Mouse (Mus musculus): ENCODE results near the gene Cstb. TPM values are rescaled to one million over a fixed set of nuclear protein-coding genes. Genes with fewer than 3 reads are reported as not detected.
"Not testable (repeated sequence)": the region's sequence is repeated elsewhere in the genome, so short reads cannot be mapped to it uniquely, and the experiment has no call there.

Cstb gene
- total RNA-seq, 2 experiments from 2014 or later: 48.9 to 51.4 TPM

- ATAC-seq (replicated peaks; ENCODE audit: poor library complexity): not testable (repeated sequence)
Measured at GRCm38 (mm10) chr10:78414936-78415335, 10.5 kb upstream of the Cstb start.

- ATAC-seq (replicated peaks; ENCODE audit: poor library complexity): no peak
Measured at GRCm38 (mm10) chr10:78417888-78418287, 7.6 kb upstream of the Cstb start.

- ATAC-seq (replicated peaks; ENCODE audit: poor library complexity): no peak
Measured at GRCm38 (mm10) chr10:78418791-78419190, 6.7 kb upstream of the Cstb start.

- no peak for ATAC-seq (replicated peaks; ENCODE audit: poor library complexity)
Measured at GRCm38 (mm10) chr10:78420929-78421328, 4.5 kb upstream of the Cstb start.

- peak; percentile 47 for ATAC-seq (replicated peaks; ENCODE audit: poor library complexity)
Measured at GRCm38 (mm10) chr10:78422614-78423013, 2.9 kb upstream of the Cstb start.

- ATAC-seq (replicated peaks; ENCODE audit: poor library complexity): peak; percentile 18; the same call in 1 of the 2 replicates
Measured at GRCm38 (mm10) chr10:78426117-78426735, 757 bp downstream of the Cstb start.

GRCm38 (mm10) chr10:78428070-78428469 lies 2.6 kb downstream of the Cstb start:
- no peak for ATAC-seq (replicated peaks; ENCODE audit: poor library complexity)

- ATAC-seq (replicated peaks; ENCODE audit: poor library complexity): no peak
Measured at GRCm38 (mm10) chr10:78429180-78429579, 3.7 kb downstream of the Cstb start.

- ATAC-seq (replicated peaks; ENCODE audit: poor library complexity): peak; percentile 54
Measured at GRCm38 (mm10) chr10:78429776-78430175, 4.3 kb downstream of the Cstb start.

- ATAC-seq (replicated peaks; ENCODE audit: poor library complexity): no peak
Measured at GRCm38 (mm10) chr10:78432853-78433252, 7.4 kb downstream of the Cstb start.

GRCm38 (mm10) chr10:78438094-78438493 lies 12.6 kb downstream of the Cstb start:
- peak; percentile 84 for ATAC-seq (replicated peaks; ENCODE audit: poor library complexity)

GRCm38 (mm10) chr10:78439550-78439949 lies 14.1 kb downstream of the Cstb start:
- ATAC-seq (replicated peaks; ENCODE audit: poor library complexity): peak; percentile 53

GRCm38 (mm10) chr10:78439990-78440389 lies 14.5 kb downstream of the Cstb start:
- peak; percentile 21 for ATAC-seq (replicated peaks; ENCODE audit: poor library complexity)

GRCm38 (mm10) chr10:78440812-78441211 lies 15.3 kb downstream of the Cstb start:
- peak; percentile 53 for ATAC-seq (replicated peaks; ENCODE audit: poor library complexity)

- no peak for ATAC-seq (replicated peaks; ENCODE audit: poor library complexity)
Measured at GRCm38 (mm10) chr10:78441606-78442005, 16.1 kb downstream of the Cstb start.

GRCm38 (mm10) chr10:78442292-78442691 lies 16.8 kb downstream of the Cstb start:
- no peak for ATAC-seq (replicated peaks; ENCODE audit: poor library complexity)

- ATAC-seq (replicated peaks; ENCODE audit: poor library complexity): no peak
Measured at GRCm38 (mm10) chr10:78446195-78446594, 20.7 kb downstream of the Cstb start.

- no peak for ATAC-seq (replicated peaks; ENCODE audit: poor library complexity)
Measured at GRCm38 (mm10) chr10:78447396-78447795, 21.9 kb downstream of the Cstb start.

- ATAC-seq (replicated peaks; ENCODE audit: poor library complexity): 0 out of 2 replicates have a peak, but pooled peaks have one; percentile 38
Measured at GRCm38 (mm10) chr10:78450761-78451160, 25.3 kb downstream of the Cstb start.

GRCm38 (mm10) chr10:78452641-78453040 lies 27.2 kb downstream of the Cstb start:
- no peak for ATAC-seq (replicated peaks; ENCODE audit: poor library complexity)

GRCm38 (mm10) chr10:78456696-78457095 lies 31.2 kb downstream of the Cstb start:
- ATAC-seq (replicated peaks; ENCODE audit: poor library complexity): no peak

- peak; percentile 88 for ATAC-seq (replicated peaks; ENCODE audit: poor library complexity)
Measured at GRCm38 (mm10) chr10:78457495-78458347, 32.3 kb downstream of the Cstb start.
